Mouse (Mus musculus) neural tube, embryonic 14.5 days (tissue): ENCODE data around the gene Slco6d1. TPM values are rescaled to one million over a fixed set of nuclear protein-coding genes. Genes with fewer than 3 reads are reported as not detected.
"Not testable (repeated sequence)": the region's sequence is repeated elsewhere in the genome, so short reads cannot be mapped to it uniquely, and the experiment has no call there.

Source experiments
- ATAC-seq: fragments of 200-750 bp; cut with Nextera tagmentation; 2 replicates; pipeline ENCODE4 v1.8.0; 2017; ENCODE audit warnings: low read depth, mild to moderate bottlenecking, moderate TSS enrichment, moderate library complexity
- H3K27ac ChIP-seq: fragments of 300-500 bp; sonication (generic); 2 replicates; pipeline ENCODE4 v1.5.1; 2014; ENCODE audit warnings: low read depth, mild to moderate bottlenecking, control low read depth, low read length, moderate library complexity, mixed read lengths
- H3K27me3 ChIP-seq: fragments of 300-500 bp; sonication (generic); 2 replicates; pipeline ENCODE4 v1.6.1; 2014; ENCODE audit warnings: low read length; ENCODE audit not compliant: control insufficient read depth, insufficient read depth
- H3K36me3 ChIP-seq: fragments of 300-500 bp; sonication (generic); 2 replicates; pipeline ENCODE4 v1.6.1; 2014; ENCODE audit warnings: low read length, mixed read lengths; ENCODE audit not compliant: control insufficient read depth, insufficient read depth
- H3K4me1 ChIP-seq: fragments of 300-500 bp; sonication (generic); 2 replicates; pipeline ENCODE4 v1.6.1; 2014; ENCODE audit warnings: low read length; ENCODE audit not compliant: control insufficient read depth, insufficient read depth
- H3K4me2 ChIP-seq: fragments of 300-500 bp; sonication (generic); 2 replicates; pipeline ENCODE4 v1.6.1; 2014; ENCODE audit warnings: mild to moderate bottlenecking, low read depth, low read length, control low read depth
- H3K4me3 ChIP-seq: fragments of 300-500 bp; sonication (generic); 2 replicates; pipeline ENCODE4 v1.5.1; 2014; ENCODE audit warnings: low read depth, low read length, control low read depth, mixed read lengths
- H3K9ac ChIP-seq: fragments of 300-500 bp; sonication (generic); replicated peaks from 2 replicates; pipeline ENCODE4 v1.6.1; 2014; ENCODE audit warnings: low read depth, mild to moderate bottlenecking, control low read depth, low read length, mixed read lengths
- H3K9me3 ChIP-seq: fragments of 300-500 bp; sonication (generic); 2 replicates; pipeline ENCODE4 v1.6.1; 2016; ENCODE audit warnings: low read length; ENCODE audit not compliant: control insufficient read depth
- WGBS: fragments of 180-500 bp; shearing (Covaris S2); extraction: QIAGEN DNeasy Blood & Tissue Kit; methylation state at CpG from one replicate; pipeline ENCODE4 v1.1.7; 2014; 5-methylcytosine and 5-hydroxymethylcytosine counted together
- polyA plus RNA-seq: library from polyadenylated mRNA; unstranded; fragments of >200 nt; fragmentation: Nextera tagmentation; extraction: Ambion mirVana; gene quantifications from 2 replicates; pipeline ENCODE4 v1.2.1, GENCODE M21; 2014

Gene Slco6d1
- polyA plus RNA-seq, result not detected in 2 replicates

GRCm38 (mm10) chr1:98420824-98421223 lies at the start of gene Slco6d1:
Gene Slco6d1, plus strand, starts transcription at chr1:98421124.
- 91% methylated on average over 10 of the region's 10 CpGs for WGBS
- no peaks in the 10 kb centered on the region for H3K36me3 ChIP-seq

GRCm38 (mm10) chr1:98392001-98392400 lies 28.9 kb upstream of the Slco6d1 start:
- no peaks in the 10 kb centered on the region for H3K27me3 ChIP-seq
- H3K36me3 ChIP-seq, result no peaks in the 10 kb centered on the region
- no peak overlapping the region for H3K27ac ChIP-seq
- H3K4me2 ChIP-seq, result no peak overlapping the region
- ATAC-seq, result no peak
- H3K9me3 ChIP-seq, result no peaks in the 10 kb centered on the region
- no peak overlapping the region for H3K4me3 ChIP-seq
- no peak overlapping the region for H3K9ac ChIP-seq
- no peaks in the 10 kb centered on the region for H3K4me1 ChIP-seq

More at GRCm38 (mm10) chr1:98420824-98421223, at the start of gene Slco6d1:
- H3K4me2 ChIP-seq, result no peak within 1 kb of the TSS
- H3K27ac ChIP-seq, result no peak within 1 kb of the TSS
- no peak for ATAC-seq
- H3K9me3 ChIP-seq, result no peaks in the 10 kb centered on the region
- H3K9ac ChIP-seq, result no peak within 1 kb of the TSS
- no peaks in the 10 kb centered on the region for H3K27me3 ChIP-seq
- H3K4me1 ChIP-seq, result no peaks in the 10 kb centered on the region
- H3K4me3 ChIP-seq, result no peak within 1 kb of the TSS

DNA sequence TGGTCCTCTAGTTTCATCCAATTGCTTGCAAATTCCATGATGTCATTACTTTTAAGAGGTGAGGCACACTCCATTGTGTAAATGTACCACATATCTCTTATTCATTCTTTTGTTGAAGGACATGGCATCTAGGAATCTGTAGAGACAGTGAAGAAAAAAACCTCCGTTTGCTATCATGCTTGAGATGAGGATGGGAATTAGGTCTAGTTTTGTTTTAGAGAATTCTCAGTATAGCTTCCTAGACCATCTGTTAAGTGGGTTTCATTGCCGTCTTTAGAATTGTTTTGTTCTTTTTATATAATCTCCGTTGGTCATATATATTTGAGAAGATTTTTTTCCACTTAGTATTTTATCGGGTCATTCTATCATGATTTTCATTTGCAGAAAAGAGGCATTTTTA lies 27.0 kb downstream of the Slco6d1 start:
- Histone ChIP-seq H3K27me3 (no peaks in the 10 kb centered on the region), H3K9ac (no peak overlapping the region), H3K4me2 (no peak overlapping the region), H3K36me3 (no peaks in the 10 kb centered on the region), H3K9me3 (no peaks in the 10 kb centered on the region), H3K27ac (no peak overlapping the region), H3K4me3 (no peak overlapping the region), H3K4me1 (no peaks in the 10 kb centered on the region)
- WGBS, result 87% methylated on average over 4 of the region's 4 CpGs
- ATAC-seq, result no peak

GRCm38 (mm10) chr1:98459224-98459623 lies 38.3 kb downstream of the Slco6d1 start:
- 91% methylated on average over 8 of the region's 8 CpGs for WGBS
- ATAC-seq, H3K27ac ChIP-seq, H3K4me1 ChIP-seq, H3K36me3 ChIP-seq, H3K9me3 ChIP-seq, H3K27me3 ChIP-seq, H3K9ac ChIP-seq, H3K4me3 ChIP-seq, H3K4me2 ChIP-seq: not testable (repeated sequence)

- H3K4me2 ChIP-seq, ATAC-seq, H3K27ac ChIP-seq, H3K9ac ChIP-seq, H3K4me1 ChIP-seq, H3K27me3 ChIP-seq, H3K9me3 ChIP-seq, H3K36me3 ChIP-seq, H3K4me3 ChIP-seq: not testable (repeated sequence)
- WGBS, result 79% methylated on average over 1 of the region's 1 CpGs
These were observed 55.5 kb downstream of the Slco6d1 start for GRCm38 (mm10) chr1:98476381-98476780.

DNA sequence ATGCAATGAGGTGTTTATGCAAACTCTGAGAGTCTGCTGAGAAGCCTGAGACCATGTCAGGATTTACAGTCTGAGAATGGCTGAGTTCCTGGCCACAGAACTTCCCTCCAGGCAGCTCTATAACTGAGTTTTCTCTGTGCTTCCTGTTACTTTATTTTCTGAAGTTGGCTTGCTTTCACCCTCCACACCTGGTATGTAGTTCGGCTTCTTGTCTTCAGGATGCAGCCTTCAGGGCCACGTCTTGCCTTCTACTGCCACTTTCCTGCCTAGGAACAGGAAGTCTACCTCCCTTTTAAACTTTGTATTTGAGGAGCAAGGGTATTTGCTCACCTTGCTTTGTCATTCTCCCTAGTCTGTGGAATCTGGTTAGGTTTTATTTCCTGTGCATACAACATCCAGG lies 58.3 kb downstream of the Slco6d1 start:
- 90% methylated on average over 2 of the region's 2 CpGs for WGBS
- ATAC-seq, result no peak

GRCm38 (mm10) chr1:98505982-98506381 lies 85.1 kb downstream of the Slco6d1 start:
- H3K27ac ChIP-seq, result no peak overlapping the region
- 88% methylated on average over 2 of the region's 2 CpGs for WGBS

More for the DNA sequence above, 58.3 kb downstream of the Slco6d1 start:
- H3K4me1 ChIP-seq, result no peaks in the 10 kb centered on the region
- H3K4me3 ChIP-seq, result no peak overlapping the region
- H3K27ac ChIP-seq, result no peak overlapping the region
- H3K4me2 ChIP-seq, result no peak overlapping the region
- H3K9me3 ChIP-seq, result no peaks in the 10 kb centered on the region
- H3K36me3 ChIP-seq, result no peaks in the 10 kb centered on the region
- H3K9ac ChIP-seq, result no peak overlapping the region
- H3K27me3 ChIP-seq, result no peaks in the 10 kb centered on the region

GRCm38 (mm10) chr1:98522977-98523376 lies 102.1 kb downstream of the Slco6d1 start:
- Histone ChIP-seq H3K4me3 (no peak overlapping the region), H3K9me3 (no peaks in the 10 kb centered on the region), H3K9ac (no peak overlapping the region), H3K27ac (no peak overlapping the region), H3K36me3 (no peaks in the 10 kb centered on the region), H3K27me3 (no peaks in the 10 kb centered on the region), H3K4me2 (no peak overlapping the region), H3K4me1 (no peaks in the 10 kb centered on the region)
- ATAC-seq, result no peak
- WGBS, result 83% methylated on average over 2 of the region's 2 CpGs

More at GRCm38 (mm10) chr1:98505982-98506381, 85.1 kb downstream of the Slco6d1 start:
- Histone ChIP-seq H3K4me1 (no peaks in the 10 kb centered on the region), H3K9me3 (no peaks in the 10 kb centered on the region), H3K36me3 (no peaks in the 10 kb centered on the region), H3K9ac (no peak overlapping the region), H3K4me2 (no peak overlapping the region), H3K4me3 (no peak overlapping the region), H3K27me3 (no peaks in the 10 kb centered on the region)
- no peak for ATAC-seq

GRCm38 (mm10) chr1:98523537-98523936 lies 102.6 kb downstream of the Slco6d1 start:
- Histone ChIP-seq H3K4me1 (no peaks in the 10 kb centered on the region), H3K27ac (no peak overlapping the region), H3K27me3 (no peaks in the 10 kb centered on the region), H3K9me3 (no peaks in the 10 kb centered on the region), H3K9ac (no peak overlapping the region), H3K36me3 (no peaks in the 10 kb centered on the region), H3K4me2 (no peak overlapping the region), H3K4me3 (no peak overlapping the region)
- no peak for ATAC-seq

DNA sequence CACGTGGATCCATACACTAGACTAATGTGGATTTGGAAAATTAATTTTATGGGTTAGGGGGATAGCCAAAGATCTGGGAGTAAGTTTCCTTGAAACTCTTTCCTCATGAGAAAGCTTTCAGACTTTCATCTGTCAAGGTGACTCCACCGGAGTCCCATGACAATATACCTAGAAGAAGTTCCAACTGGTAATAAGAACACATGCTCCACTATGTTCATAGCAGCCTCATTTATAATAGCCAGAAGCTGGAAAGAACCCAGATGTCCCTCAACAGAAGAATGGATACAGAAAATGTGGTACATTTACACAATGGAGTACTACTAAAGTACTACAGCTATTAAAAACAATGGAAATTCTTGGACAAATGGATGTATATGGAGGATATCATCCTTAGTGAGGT lies 107.4 kb downstream of the Slco6d1 start:
- ATAC-seq, H3K27ac ChIP-seq, H3K4me2 ChIP-seq, H3K4me3 ChIP-seq, H3K9ac ChIP-seq, H3K4me1 ChIP-seq, H3K36me3 ChIP-seq, H3K27me3 ChIP-seq, H3K9me3 ChIP-seq: not testable (repeated sequence)
- 82% methylated on average over 1 of the region's 2 CpGs for WGBS
